Mouse (Mus musculus): Measurements from ENCODE around the gene Gsg1l2.

DNA sequence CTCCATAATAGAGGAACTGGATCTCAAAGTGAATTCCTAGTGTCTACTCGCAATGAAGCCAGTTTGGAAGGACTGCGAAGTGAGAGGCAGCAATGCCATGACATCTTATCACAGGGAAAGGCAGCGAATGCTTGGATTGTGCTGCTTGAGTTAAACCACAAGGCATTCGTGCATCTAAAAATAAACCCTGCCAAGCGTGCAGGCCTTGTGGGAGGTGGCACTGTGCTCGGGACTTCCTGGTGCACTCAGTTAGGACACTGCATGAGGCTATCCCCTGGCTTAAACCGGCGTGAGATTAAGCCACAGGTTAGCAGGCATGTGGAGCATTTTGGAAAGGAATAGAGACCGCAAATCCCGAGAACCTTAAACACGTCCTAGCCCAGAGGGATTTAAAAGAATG is 15.8 kb downstream of the Gsg1l2 start:
- TF ChIP-seq CTCF (IDR thresholded peaks at IDR 0.05; ENCODE audit: low read depth) = no peak
- no peak for TF ChIP-seq EP300 (optimal IDR thresholded peaks at IDR 0.05)
